Mouse (Mus musculus): ENCODE measurements at regions not wholly inside any gene's neighbourhood (a gene's known extent, or its start where the extent isn't known, plus 50 kb on each side); places are given as distances from the start of the nearest gene placed in this dataset.
A peak's percentile ranks its signal among the peaks of the same experiment; 100 is the strongest.

DNA sequence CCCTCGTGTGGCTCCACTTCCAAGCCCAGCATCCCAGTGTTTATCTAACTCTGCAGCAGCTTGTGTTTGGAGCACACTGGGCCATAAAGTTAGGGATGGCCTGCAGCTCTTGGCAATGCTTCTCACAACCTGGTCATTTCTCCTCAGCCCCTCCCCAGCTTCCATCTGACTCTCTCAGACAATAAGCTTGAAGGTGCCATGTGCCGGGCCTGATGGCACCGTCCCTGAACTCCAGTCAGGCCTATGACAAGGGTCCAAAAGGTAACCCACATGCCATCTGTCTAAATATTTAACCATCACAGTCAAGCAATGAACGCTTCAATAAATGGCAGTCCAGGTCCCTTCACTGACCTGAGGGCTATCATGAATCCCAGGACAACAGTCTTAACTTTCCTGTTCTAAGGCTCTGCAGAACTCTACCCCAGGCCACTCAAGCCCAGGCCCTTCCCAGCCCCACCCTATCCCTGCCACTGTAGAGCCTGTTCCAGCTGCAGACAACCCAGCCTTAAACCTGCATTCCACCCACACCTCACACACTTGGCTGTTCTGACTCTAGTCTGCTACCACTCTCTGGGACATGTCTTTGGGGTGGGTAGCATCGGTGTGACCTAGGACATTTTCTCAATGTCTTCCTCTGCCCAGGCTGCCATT is 111.8 kb downstream of the Banf2 start:
- no peaks in the 10 kb centered on the region for H3K36me3 ChIP-seq (ENCODE audit: control insufficient read depth, insufficient read depth)
- no peak overlapping the region for H3K27ac ChIP-seq (ENCODE audit: low read length)
- H3K4me3 ChIP-seq (ENCODE audit: low read length), result no peak overlapping the region
- no peak for ATAC-seq (replicated peaks; ENCODE audit: extremely low read depth, insufficient read depth, low FRiP score)
- peaks cover 3% of the 10 kb centered on the region; the same call in 1 of the 2 replicates for H3K4me1 ChIP-seq (ENCODE audit: control insufficient read depth, insufficient read depth, low read length)
- H3K9me3 ChIP-seq (replicated peaks; ENCODE audit: control insufficient read depth, low read length), result no peaks in the 10 kb centered on the region
- H3K27me3 ChIP-seq (ENCODE audit: control insufficient read depth, insufficient read depth, low read length), result no peaks in the 10 kb centered on the region
- H3K4me2 ChIP-seq (ENCODE audit: low read depth, low read length), result no peak overlapping the region
- WGBS, result 82% methylated on average over 5 of the region's 5 CpGs
- no peak overlapping the region for H3K9ac ChIP-seq (ENCODE audit: low read length)

DNA sequence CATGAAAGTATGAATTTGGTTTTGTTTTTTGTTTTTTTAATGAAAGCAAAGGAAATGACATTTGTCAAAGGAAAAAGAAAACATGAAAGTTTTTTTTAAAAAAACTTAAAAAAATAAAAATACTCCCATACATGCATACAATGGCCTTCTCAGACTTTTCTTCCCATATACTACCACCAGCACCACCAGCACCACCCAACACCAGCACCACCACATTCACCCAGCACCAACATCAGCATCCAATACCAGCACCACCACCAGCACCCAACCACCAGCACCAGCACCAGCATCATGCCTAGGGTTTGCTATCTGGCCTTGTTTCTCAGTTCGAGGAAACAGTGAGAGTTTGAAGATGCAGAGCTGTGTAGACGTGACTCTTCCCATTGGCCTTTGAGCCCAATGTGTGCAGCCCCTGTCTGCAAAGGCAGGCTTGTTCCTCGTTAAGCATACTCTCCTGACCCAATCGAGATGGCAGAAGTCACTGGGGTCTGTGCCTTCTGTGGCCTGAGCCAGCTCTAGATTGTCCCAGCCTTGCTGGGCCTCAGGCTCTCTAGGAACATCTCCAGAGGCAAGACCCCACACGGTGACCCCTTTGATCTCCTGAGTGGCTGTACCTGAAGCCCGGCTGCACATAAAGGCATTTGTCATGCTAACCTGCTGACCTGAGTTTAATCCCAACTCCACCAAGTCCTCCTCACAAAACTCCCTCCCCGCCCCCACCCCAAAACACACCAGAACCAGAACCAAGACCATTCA is 113.8 kb upstream of the Mgme1 start:
- Histone ChIP-seq H3K27me3 (ENCODE audit: control insufficient read depth, insufficient read depth, low read length) (no peaks in the 10 kb centered on the region), H3K4me2 (ENCODE audit: low read depth, low read length) (no peak overlapping the region), H3K4me1 (ENCODE audit: control insufficient read depth, insufficient read depth, low read length) (peaks cover 4% of the 10 kb centered on the region; the same call in 1 of the 2 replicates), H3K9ac (ENCODE audit: low read length) (no peak overlapping the region), H3K36me3 (ENCODE audit: control insufficient read depth, insufficient read depth) (no peaks in the 10 kb centered on the region), H3K9me3 (replicated peaks; ENCODE audit: control insufficient read depth, low read length) (no peaks in the 10 kb centered on the region), H3K4me3 (ENCODE audit: low read length) (no peak overlapping the region), H3K27ac (ENCODE audit: low read length) (no peak overlapping the region)
- no peak for ATAC-seq (replicated peaks; ENCODE audit: extremely low read depth, insufficient read depth, low FRiP score)
- WGBS, result 64% methylated on average over 7 of the region's 7 CpGs

DNA sequence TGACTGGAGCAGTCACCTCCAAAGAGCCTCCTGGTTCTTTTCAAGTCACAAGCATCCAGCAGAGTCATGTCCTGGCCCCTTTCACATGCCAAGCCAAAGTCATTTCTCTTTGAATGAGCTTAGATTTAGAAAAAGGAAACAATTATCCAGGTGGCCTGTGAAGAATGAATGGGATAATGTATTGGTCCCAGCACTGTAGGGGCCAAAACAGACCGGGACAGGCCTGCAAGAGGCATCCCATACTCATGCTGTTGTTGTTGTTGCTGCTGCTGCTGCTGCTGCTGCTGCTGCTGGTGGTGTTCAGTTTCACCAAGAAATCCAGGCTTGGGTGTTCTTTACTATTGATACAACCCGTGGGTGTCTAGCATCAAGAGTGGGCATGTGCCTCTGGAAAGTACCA is 113.1 kb upstream of the Mgme1 start:
- H3K4me1 ChIP-seq (ENCODE audit: control insufficient read depth, insufficient read depth, low read length), result peaks cover 4% of the 10 kb centered on the region; the same call in 1 of the 2 replicates
- H3K4me2 ChIP-seq (ENCODE audit: low read depth, low read length), result no peak overlapping the region
- no peak overlapping the region for H3K4me3 ChIP-seq (ENCODE audit: low read length)
- 44% methylated on average over 2 of the region's 2 CpGs for WGBS
- no peak for ATAC-seq (replicated peaks; ENCODE audit: extremely low read depth, insufficient read depth, low FRiP score)
- H3K36me3 ChIP-seq (ENCODE audit: control insufficient read depth, insufficient read depth), result no peaks in the 10 kb centered on the region
- no peaks in the 10 kb centered on the region for H3K27me3 ChIP-seq (ENCODE audit: control insufficient read depth, insufficient read depth, low read length)
- no peak overlapping the region for H3K9ac ChIP-seq (ENCODE audit: low read length)
- H3K9me3 ChIP-seq (replicated peaks; ENCODE audit: control insufficient read depth, low read length), result no peaks in the 10 kb centered on the region
- no peak overlapping the region for H3K27ac ChIP-seq (ENCODE audit: low read length)

DNA sequence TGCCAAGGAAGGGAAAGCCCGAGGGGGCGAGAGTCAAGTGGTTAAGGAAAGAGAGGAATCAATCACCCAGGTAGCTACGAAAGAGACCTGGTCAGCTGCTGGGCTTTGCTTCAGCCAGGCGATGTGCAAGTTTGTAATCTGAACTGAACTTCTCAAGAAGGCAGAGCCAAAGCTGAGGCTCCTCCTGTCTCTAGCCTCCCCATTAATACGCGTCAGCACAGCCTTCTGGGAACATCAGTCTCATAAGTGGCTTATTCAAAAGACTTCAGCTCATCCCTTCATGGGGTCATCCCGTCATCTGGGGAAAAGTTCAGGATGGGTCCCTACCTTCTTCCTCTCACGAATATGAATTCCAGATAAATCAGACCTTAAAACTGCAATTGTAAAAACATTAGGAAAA is 112.2 kb upstream of the Mgme1 start:
- no peaks in the 10 kb centered on the region for H3K36me3 ChIP-seq (ENCODE audit: control insufficient read depth, insufficient read depth)
- H3K4me3 ChIP-seq (ENCODE audit: low read length), result no peak overlapping the region
- H3K9ac ChIP-seq (ENCODE audit: low read length), result no peak overlapping the region
- H3K4me1 ChIP-seq (ENCODE audit: control insufficient read depth, insufficient read depth, low read length), result peaks cover 4% of the 10 kb centered on the region; the same call in 1 of the 2 replicates
- ATAC-seq (replicated peaks; ENCODE audit: extremely low read depth, insufficient read depth, low FRiP score), result no peak
- H3K9me3 ChIP-seq (replicated peaks; ENCODE audit: control insufficient read depth, low read length), result no peaks in the 10 kb centered on the region
- no peak overlapping the region for H3K4me2 ChIP-seq (ENCODE audit: low read depth, low read length)
- no peaks in the 10 kb centered on the region for H3K27me3 ChIP-seq (ENCODE audit: control insufficient read depth, insufficient read depth, low read length)
- 60% methylated on average over 8 of the region's 8 CpGs for WGBS
- no peak overlapping the region for H3K27ac ChIP-seq (ENCODE audit: low read length)

DNA sequence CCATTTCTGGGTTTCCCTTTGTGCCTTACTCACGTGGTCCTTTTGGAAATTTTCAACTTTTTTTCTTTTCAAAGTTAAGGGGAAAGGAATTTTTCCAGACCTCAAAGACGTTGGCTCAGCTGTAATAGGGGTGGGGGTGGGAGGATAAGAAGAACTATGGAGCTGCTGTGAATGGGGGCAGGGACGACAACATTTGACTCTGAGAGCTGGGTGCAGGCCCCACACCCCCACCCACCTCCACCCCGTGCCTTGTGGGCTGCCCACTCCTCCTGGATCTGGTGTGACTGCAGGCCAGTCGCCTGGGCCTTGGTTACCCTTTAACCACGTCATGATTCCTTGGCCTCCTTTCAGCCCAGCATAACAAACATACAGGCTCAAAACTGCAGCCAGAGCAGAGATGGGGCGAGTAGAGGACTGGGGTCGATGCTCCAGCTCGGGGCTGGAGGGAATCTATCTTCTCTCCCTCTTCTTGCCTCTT is 110.6 kb upstream of the Mgme1 start:
- H3K4me2 ChIP-seq (ENCODE audit: low read depth, low read length), result 0 out of 2 replicates have a peak overlapping the region, but pooled peaks have one; percentile 15
- H3K27me3 ChIP-seq (ENCODE audit: control insufficient read depth, insufficient read depth, low read length), result no peaks in the 10 kb centered on the region
- peaks cover 8% of the 10 kb centered on the region for H3K4me1 ChIP-seq (ENCODE audit: control insufficient read depth, insufficient read depth, low read length)
- peak overlapping the region; percentile 77 for H3K27ac ChIP-seq (ENCODE audit: low read length)
- no peaks in the 10 kb centered on the region for H3K9me3 ChIP-seq (replicated peaks; ENCODE audit: control insufficient read depth, low read length)
- no peaks in the 10 kb centered on the region for H3K36me3 ChIP-seq (ENCODE audit: control insufficient read depth, insufficient read depth)
- no peak overlapping the region for H3K4me3 ChIP-seq (ENCODE audit: low read length)
- no peak overlapping the region for H3K9ac ChIP-seq (ENCODE audit: low read length)
- 44% methylated on average over 9 of the region's 9 CpGs for WGBS
- ATAC-seq (replicated peaks; ENCODE audit: extremely low read depth, insufficient read depth, low FRiP score), result no peak

DNA sequence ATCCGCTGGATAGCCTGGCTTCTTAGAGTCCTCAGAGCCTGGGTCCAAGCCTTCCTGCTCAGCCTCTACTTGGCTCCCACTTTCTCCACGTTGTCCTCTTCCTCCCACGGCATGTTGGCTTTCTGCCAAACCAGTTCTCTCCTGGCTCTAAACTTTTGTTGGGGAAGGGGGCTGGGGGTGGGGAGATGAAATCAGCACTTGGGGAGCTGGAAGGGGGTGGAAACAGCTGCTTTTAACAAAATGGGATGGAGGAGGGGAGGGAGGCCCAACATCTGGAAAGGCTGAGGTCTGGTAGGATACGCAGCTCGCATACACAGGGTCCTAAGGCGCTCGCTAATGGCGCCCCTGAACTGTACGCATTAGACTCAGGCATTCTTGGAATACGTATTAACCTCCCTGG is 110.0 kb upstream of the Mgme1 start:
- H3K9me3 ChIP-seq (replicated peaks; ENCODE audit: control insufficient read depth, low read length), result no peaks in the 10 kb centered on the region
- no peaks in the 10 kb centered on the region for H3K36me3 ChIP-seq (ENCODE audit: control insufficient read depth, insufficient read depth)
- 0 out of 2 replicates have a peak overlapping the region, but pooled peaks have one; percentile 15 for H3K4me2 ChIP-seq (ENCODE audit: low read depth, low read length)
- H3K27me3 ChIP-seq (ENCODE audit: control insufficient read depth, insufficient read depth, low read length), result no peaks in the 10 kb centered on the region
- no peak overlapping the region for H3K4me3 ChIP-seq (ENCODE audit: low read length)
- H3K27ac ChIP-seq (ENCODE audit: low read length), result peak overlapping the region; percentile 77
- ATAC-seq (replicated peaks; ENCODE audit: extremely low read depth, insufficient read depth, low FRiP score), result no peak; the same call in 1 of the 2 replicates
- H3K4me1 ChIP-seq (ENCODE audit: control insufficient read depth, insufficient read depth, low read length), result peaks cover 9% of the 10 kb centered on the region
- no peak overlapping the region for H3K9ac ChIP-seq (ENCODE audit: low read length)
- WGBS, result 53% methylated on average over 10 of the region's 10 CpGs

DNA sequence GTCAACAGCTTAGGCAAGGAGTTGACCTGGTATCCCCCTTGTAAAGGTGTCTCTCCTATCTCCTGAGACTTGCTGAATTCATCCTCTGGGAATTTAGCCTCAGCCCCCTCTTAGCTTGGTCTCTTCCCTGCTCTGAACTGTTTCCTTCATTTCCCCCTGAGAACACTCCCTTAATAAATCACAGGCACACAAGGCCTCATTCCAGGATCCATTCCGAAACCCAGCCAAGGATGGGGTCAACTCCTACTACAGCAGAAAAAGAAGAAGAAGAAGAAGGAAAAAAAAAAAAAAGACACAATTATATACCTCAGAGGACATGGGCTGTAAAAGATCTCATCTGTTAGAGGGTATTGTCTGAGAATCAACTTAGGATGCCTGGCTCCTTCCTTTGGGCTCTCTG is 108.6 kb upstream of the Mgme1 start:
- H3K4me3 ChIP-seq (ENCODE audit: low read length), result no peak overlapping the region
- H3K27ac ChIP-seq (ENCODE audit: low read length), result no peak overlapping the region; the same call in 1 of the 2 replicates
- WGBS, result 65% methylated on average over 1 of the region's 1 CpGs

DNA sequence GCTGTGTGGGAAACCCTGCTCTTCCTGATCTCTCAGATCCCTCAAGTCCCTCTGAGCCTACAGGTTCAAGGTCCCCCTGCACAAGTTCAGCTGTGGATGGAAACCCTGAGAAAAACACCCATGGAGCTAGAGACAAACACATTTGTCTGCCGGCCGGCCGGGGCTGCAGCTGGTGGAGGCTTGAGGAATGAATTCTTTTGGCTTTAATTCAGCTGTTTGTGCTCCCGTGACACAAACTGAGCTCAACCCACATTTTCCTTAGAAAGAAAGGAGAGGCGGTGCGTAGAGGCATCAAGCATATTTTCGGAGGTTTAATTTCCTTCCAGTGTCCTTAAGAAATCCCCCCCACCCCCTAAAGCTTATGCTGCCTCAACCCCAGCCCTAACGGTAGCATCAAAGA is 106.4 kb upstream of the Mgme1 start:
- H3K4me3 ChIP-seq (ENCODE audit: low read length), result peak overlapping the region; percentile 79; the same call in 1 of the 2 replicates

More for the DNA sequence above, 108.6 kb upstream of the Mgme1 start:
- Histone ChIP-seq H3K9me3 (replicated peaks; ENCODE audit: control insufficient read depth, low read length) (no peaks in the 10 kb centered on the region), H3K9ac (ENCODE audit: low read length) (no peak overlapping the region), H3K4me2 (ENCODE audit: low read depth, low read length) (no peak overlapping the region), H3K36me3 (ENCODE audit: control insufficient read depth, insufficient read depth) (no peaks in the 10 kb centered on the region), H3K4me1 (ENCODE audit: control insufficient read depth, insufficient read depth, low read length) (peaks cover 16% of the 10 kb centered on the region), H3K27me3 (ENCODE audit: control insufficient read depth, insufficient read depth, low read length) (no peaks in the 10 kb centered on the region)
- no peak for ATAC-seq (replicated peaks; ENCODE audit: extremely low read depth, insufficient read depth, low FRiP score)

More for the DNA sequence above, 106.4 kb upstream of the Mgme1 start:
- Histone ChIP-seq H3K4me2 (ENCODE audit: low read depth, low read length) (peak overlapping the region; percentile 72), H3K27me3 (ENCODE audit: control insufficient read depth, insufficient read depth, low read length) (no peaks in the 10 kb centered on the region), H3K36me3 (ENCODE audit: control insufficient read depth, insufficient read depth) (no peaks in the 10 kb centered on the region), H3K9me3 (replicated peaks; ENCODE audit: control insufficient read depth, low read length) (no peaks in the 10 kb centered on the region), H3K27ac (ENCODE audit: low read length) (peak overlapping the region; percentile 97), H3K4me1 (ENCODE audit: control insufficient read depth, insufficient read depth, low read length) (peaks cover 16% of the 10 kb centered on the region), H3K9ac (ENCODE audit: low read length) (peak overlapping the region; percentile 96)
- WGBS, result 33% methylated on average over 8 of the region's 8 CpGs
- no peak for ATAC-seq (replicated peaks; ENCODE audit: extremely low read depth, insufficient read depth, low FRiP score)
